Mouse (Mus musculus): ENCODE results near the gene Sh3tc1. TPM values are rescaled to one million over a fixed set of nuclear protein-coding genes. Genes with fewer than 3 reads are reported as not detected.

The Sh3tc1 gene
- polyA plus RNA-seq, 1 experiment, result 18.9 TPM

DNA sequence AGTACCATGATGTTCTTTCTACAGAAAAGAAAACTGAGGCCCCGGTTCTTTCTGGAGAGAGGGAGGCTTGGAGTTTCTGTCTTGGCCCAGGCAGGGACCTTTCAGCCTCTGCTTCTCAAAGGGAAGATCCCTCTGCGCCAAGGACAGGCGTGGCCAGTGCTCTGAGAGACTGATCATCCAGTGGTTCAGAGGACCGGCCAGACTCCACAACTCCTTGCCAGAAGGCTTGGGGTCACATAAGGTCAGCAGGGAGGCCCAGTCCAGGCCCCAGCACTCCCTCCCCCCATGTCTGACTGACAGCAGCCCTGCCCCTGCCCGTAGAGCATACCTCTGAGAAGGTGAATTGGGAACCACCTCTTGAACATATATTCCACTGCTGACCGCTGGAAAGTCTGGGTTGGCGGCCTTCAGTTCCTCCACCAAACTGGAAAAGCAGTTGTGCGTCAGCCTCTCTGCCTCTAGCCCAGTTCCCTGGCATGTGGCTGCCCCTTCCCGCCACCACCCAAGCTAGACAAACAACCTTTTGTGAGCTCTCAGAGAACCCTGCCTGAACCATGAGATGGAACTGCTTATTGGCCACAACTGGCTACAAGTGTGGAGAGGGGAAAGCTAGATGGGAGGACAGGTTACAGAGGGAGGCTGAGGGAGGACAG, 85.9 kb downstream of the Sh3tc1 start:
- Histone ChIP-seq H3K27ac (ENCODE audit: control insufficient read depth, insufficient read depth, low read depth, low read length, poor library complexity) (no peak overlapping the region), H3K4me3 (replicated peaks; ENCODE audit: control insufficient read depth, low read depth, low read length) (no peak overlapping the region), H3K4me1 (ENCODE audit: control insufficient read depth, insufficient read depth, low read length) (no peaks in the 10 kb centered on the region; the same call in 1 of the 2 replicates)
- 83% methylated on average over 9 of the region's 9 CpGs for WGBS
- TF ChIP-seq POLR2A (IDR thresholded peaks at IDR 0.05; ENCODE audit: borderline replicate concordance, control insufficient read depth, low read depth, low read length) (no peak), CTCF (IDR thresholded peaks at IDR 0.05; ENCODE audit: control insufficient read depth, insufficient read depth, low read length) (no peak)

DNA sequence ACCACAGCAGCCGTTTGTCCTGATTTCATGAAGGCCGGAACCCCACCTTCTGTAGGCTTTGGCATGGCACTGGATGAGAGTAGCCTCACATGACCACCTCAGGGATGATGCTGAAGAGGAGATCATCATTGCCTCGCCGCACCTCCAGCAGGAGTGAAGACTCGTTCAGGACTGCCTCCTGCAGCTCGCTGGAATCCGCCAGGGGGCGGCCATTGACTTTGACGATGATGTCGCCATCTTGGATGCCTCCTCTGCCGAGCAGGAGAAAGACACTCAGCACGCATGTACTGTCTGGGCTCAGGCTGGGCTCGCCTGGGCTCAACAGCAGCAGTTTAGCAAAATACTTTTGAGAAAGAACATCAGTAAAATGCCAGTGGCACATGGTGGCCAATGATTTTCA, 86.9 kb downstream of the Sh3tc1 start:
- 84% methylated on average over 13 of the region's 13 CpGs for WGBS
- Histone ChIP-seq H3K4me3 (replicated peaks; ENCODE audit: control insufficient read depth, low read depth, low read length) (no peak overlapping the region), H3K4me1 (ENCODE audit: control insufficient read depth, insufficient read depth, low read length) (no peaks in the 10 kb centered on the region; the same call in 1 of the 2 replicates), H3K27ac (ENCODE audit: control insufficient read depth, insufficient read depth, low read depth, low read length, poor library complexity) (no peak overlapping the region)
- TF ChIP-seq POLR2A (IDR thresholded peaks at IDR 0.05; ENCODE audit: borderline replicate concordance, control insufficient read depth, low read depth, low read length), result no peak
- no peak for TF ChIP-seq CTCF (IDR thresholded peaks at IDR 0.05; ENCODE audit: control insufficient read depth, insufficient read depth, low read length)

DNA sequence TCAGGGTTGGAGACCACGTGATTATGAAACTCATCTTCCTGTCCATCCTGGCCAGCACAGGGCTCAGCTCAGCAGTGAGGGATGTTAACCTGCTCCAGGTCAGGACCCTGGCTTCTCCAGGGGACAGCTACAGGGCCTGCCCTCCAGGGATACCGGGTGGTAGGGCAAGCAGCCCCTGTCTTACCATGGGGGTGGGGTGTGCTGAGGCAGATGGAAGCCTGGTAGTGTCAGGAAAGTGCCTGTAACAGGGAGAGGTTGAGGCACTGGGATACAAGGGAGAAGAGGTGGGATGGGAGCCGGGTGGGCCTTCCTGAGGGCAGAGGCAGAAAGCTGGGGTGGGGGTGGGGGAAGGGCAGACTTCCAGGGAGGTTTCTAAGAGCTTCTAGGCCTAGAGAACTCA, 87.5 kb downstream of the Sh3tc1 start:
- H3K4me3 ChIP-seq (replicated peaks; ENCODE audit: control insufficient read depth, low read depth, low read length), result no peak overlapping the region
- WGBS, result 60% methylated on average over 3 of the region's 3 CpGs
- TF ChIP-seq CTCF (IDR thresholded peaks at IDR 0.05; ENCODE audit: control insufficient read depth, insufficient read depth, low read length), result no peak
- no peak overlapping the region for H3K27ac ChIP-seq (ENCODE audit: control insufficient read depth, insufficient read depth, low read depth, low read length, poor library complexity)
- no peaks in the 10 kb centered on the region; the same call in 1 of the 2 replicates for H3K4me1 ChIP-seq (ENCODE audit: control insufficient read depth, insufficient read depth, low read length)

DNA sequence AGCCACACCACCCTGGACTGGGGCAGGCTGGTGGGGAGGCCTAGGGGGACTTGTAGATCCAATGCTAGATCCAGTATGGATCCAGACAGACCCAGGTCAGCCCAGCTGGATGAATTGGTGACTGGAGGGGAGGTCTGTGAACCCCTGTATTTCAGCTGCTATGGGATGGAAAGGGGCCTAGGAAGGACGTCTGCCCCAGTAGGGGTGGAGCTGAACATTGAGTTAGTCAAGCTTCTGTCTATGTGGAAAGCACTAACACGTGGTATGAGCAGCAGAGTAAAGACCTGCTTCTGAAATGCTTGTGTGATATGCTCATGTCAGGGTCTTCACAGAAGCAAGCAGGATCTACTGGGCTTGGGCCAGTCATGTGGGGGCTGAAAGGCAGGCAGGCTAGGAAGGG, 91.6 kb downstream of the Sh3tc1 start:
- Histone ChIP-seq H3K4me3 (replicated peaks; ENCODE audit: control insufficient read depth, low read depth, low read length) (no peak overlapping the region), H3K4me1 (ENCODE audit: control insufficient read depth, insufficient read depth, low read length) (no peaks in the 10 kb centered on the region), H3K27ac (ENCODE audit: control insufficient read depth, insufficient read depth, low read depth, low read length, poor library complexity) (no peak overlapping the region)
- WGBS, result 44% methylated on average over 2 of the region's 2 CpGs
- TF ChIP-seq CTCF (IDR thresholded peaks at IDR 0.05; ENCODE audit: control insufficient read depth, insufficient read depth, low read length) (no peak), POLR2A (IDR thresholded peaks at IDR 0.05; ENCODE audit: borderline replicate concordance, control insufficient read depth, low read depth, low read length) (no peak)

DNA sequence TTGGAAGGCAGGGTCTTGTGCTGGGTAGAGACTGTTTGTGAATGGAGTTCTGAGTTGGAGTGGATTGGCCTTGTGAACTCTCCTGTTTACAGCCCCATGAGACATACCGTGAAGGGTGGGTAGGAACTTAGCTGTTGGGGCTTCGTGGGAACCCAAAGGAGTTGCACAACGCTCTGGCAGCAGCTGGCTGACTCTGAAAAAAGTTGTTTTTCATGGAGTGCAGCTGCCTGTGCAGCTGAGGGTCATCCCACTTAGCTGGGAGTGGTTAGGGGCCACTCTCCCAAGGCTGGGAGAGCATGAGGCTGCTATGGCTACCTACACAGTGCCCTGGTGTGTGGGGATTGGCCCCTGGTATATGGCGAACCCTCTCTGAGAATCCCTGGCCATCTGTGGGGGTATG, 92.2 kb downstream of the Sh3tc1 start:
- TF ChIP-seq POLR2A (IDR thresholded peaks at IDR 0.05; ENCODE audit: borderline replicate concordance, control insufficient read depth, low read depth, low read length) (no peak), CTCF (IDR thresholded peaks at IDR 0.05; ENCODE audit: control insufficient read depth, insufficient read depth, low read length) (no peak)
- no peaks in the 10 kb centered on the region for H3K4me1 ChIP-seq (ENCODE audit: control insufficient read depth, insufficient read depth, low read length)
- H3K4me3 ChIP-seq (replicated peaks; ENCODE audit: control insufficient read depth, low read depth, low read length), result no peak overlapping the region
- WGBS, result 30% methylated on average over 4 of the region's 4 CpGs
- no peak overlapping the region for H3K27ac ChIP-seq (ENCODE audit: control insufficient read depth, insufficient read depth, low read depth, low read length, poor library complexity)

Other genes starting within 250 kb of the Sh3tc1 start
- gene Cpz, start 214.3 kb downstream of the Sh3tc1 start, polyA plus RNA-seq (2011; ENCODE audit: insufficient read depth, insufficient read length, low replicate concordance, missing spikeins), result not detected in 2 replicates
- gene Trmt44, start 164.9 kb downstream of the Sh3tc1 start, polyA plus RNA-seq (2011; ENCODE audit: insufficient read depth, insufficient read length, low replicate concordance, missing spikeins), result 2.4 and 3.0 TPM in 2 replicates
- 16.7 and 35.8 TPM in 2 replicates for gene Acox3, start 156.9 kb downstream of the Sh3tc1 start, polyA plus RNA-seq (2011; ENCODE audit: insufficient read depth, insufficient read length, low replicate concordance, missing spikeins)
- gene Htra3, start 60.2 kb downstream of the Sh3tc1 start, polyA plus RNA-seq (2011; ENCODE audit: insufficient read depth, insufficient read length, low replicate concordance, missing spikeins), result 1.8 TPM in 1 of 2 replicates, not detected in the other
- gene Ablim2, start 17.9 kb upstream of the Sh3tc1 start, polyA plus RNA-seq (2011; ENCODE audit: insufficient read depth, insufficient read length, low replicate concordance, missing spikeins), result 2.2 TPM in 1 of 2 replicates, not detected in the other
- 1.8 and 5.4 TPM in 2 replicates for gene Afap1, start 153.3 kb upstream of the Sh3tc1 start, polyA plus RNA-seq (2011; ENCODE audit: insufficient read depth, insufficient read length, low replicate concordance, missing spikeins)

Measured in bone marrow, adult 2 months (tissue).